Mouse (Mus musculus): Measurements from ENCODE around the gene Atf2. TPM values are rescaled to one million over a fixed set of nuclear protein-coding genes. Genes with fewer than 3 reads are reported as not detected.

Atf2 gene
- polyA plus RNA-seq, 1 experiment = 11.9 TPM

- Histone ChIP-seq H3K4me3 (replicated peaks; ENCODE audit: extremely low read depth, low read depth, low read length) (no peak overlapping the region), H3K4me1 (ENCODE audit: control insufficient read depth, insufficient read depth, low read length) (no peaks in the 10 kb centered on the region; the same call in 1 of the 2 replicates)
- DNase-seq = no peak
- TF ChIP-seq POLR2A (IDR thresholded peaks at IDR 0.05; ENCODE audit: borderline replicate concordance, extremely low read depth, low read depth, low read length) (no peak), CTCF (IDR thresholded peaks at IDR 0.05; ENCODE audit: insufficient read depth, low read length) (no peak)
- 56% methylated on average over 22 of the region's 22 CpGs for WGBS
Observed at GRCm38 (mm10) chr2:73893473-73894270, 1.2 kb upstream of the Atf2 start.

- no peak for DNase-seq
- no peaks in the 10 kb centered on the region; the same call in 1 of the 2 replicates for H3K4me1 ChIP-seq (ENCODE audit: control insufficient read depth, insufficient read depth, low read length)
- WGBS = under 1% methylated on average over 54 of the region's 54 CpGs
- peak overlapping the region; percentile 87 for H3K4me3 ChIP-seq (replicated peaks; ENCODE audit: extremely low read depth, low read depth, low read length)
- TF ChIP-seq POLR2A (IDR thresholded peaks at IDR 0.05; ENCODE audit: borderline replicate concordance, extremely low read depth, low read depth, low read length) = no peak
- no peak for TF ChIP-seq CTCF (IDR thresholded peaks at IDR 0.05; ENCODE audit: insufficient read depth, low read length)
Observed at GRCm38 (mm10) chr2:73891701-73892463, 557 bp downstream of the Atf2 start.

DNA sequence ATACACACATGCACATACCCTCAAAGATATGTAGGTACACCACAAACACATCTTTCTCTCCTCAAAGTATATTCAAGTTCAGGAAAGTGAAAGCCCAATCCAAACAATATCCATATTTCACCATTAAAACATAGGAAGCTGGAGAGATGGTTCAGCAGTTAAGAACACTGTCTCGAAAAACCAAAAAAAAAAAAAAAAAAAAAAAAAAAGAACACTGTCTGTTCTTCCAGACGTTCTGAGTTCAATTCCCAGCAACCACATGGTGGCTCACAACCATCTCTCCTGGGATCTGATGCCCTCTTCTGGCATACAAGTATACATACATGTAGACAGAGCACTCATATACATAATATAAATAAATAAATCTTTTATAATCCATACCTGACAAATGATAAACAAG lies 6.4 kb downstream of the Atf2 start:
- no peak for DNase-seq
- 71% methylated on average over 2 of the region's 2 CpGs for WGBS
- no peak overlapping the region for H3K4me3 ChIP-seq (replicated peaks; ENCODE audit: extremely low read depth, low read depth, low read length)
- no peaks in the 10 kb centered on the region; the same call in 1 of the 2 replicates for H3K4me1 ChIP-seq (ENCODE audit: control insufficient read depth, insufficient read depth, low read length)
- TF ChIP-seq CTCF (IDR thresholded peaks at IDR 0.05; ENCODE audit: insufficient read depth, low read length) (no peak), POLR2A (IDR thresholded peaks at IDR 0.05; ENCODE audit: borderline replicate concordance, extremely low read depth, low read depth, low read length) (no peak)

DNA sequence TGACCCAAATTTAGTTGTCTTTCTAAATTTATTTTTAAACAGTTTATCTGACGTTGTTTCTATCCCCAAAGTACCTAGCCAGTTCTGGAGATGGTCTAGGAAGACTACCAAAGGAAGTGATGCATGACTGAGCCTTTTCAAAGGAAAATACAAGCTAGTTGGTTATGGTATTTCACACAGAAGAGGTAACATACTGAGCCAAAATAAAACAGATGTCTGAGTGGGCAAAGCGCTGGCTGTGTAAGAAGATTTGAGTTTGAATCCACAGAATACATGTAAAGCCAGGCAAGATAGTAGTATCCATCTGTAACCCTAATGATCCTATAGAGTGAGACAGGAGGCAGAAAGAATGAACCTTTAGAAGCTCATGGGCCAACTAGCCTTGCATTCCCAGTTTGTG lies 14.5 kb downstream of the Atf2 start:
- no peak for TF ChIP-seq POLR2A (IDR thresholded peaks at IDR 0.05; ENCODE audit: borderline replicate concordance, extremely low read depth, low read depth, low read length)
- TF ChIP-seq CTCF (IDR thresholded peaks at IDR 0.05; ENCODE audit: insufficient read depth, low read length) = no peak
- H3K4me1 ChIP-seq (ENCODE audit: control insufficient read depth, insufficient read depth, low read length) = no peaks in the 10 kb centered on the region; the same call in 1 of the 2 replicates
- no peak overlapping the region for H3K4me3 ChIP-seq (replicated peaks; ENCODE audit: extremely low read depth, low read depth, low read length)
- DNase-seq = no peak
- WGBS = 85% methylated on average over 2 of the region's 2 CpGs

DNA sequence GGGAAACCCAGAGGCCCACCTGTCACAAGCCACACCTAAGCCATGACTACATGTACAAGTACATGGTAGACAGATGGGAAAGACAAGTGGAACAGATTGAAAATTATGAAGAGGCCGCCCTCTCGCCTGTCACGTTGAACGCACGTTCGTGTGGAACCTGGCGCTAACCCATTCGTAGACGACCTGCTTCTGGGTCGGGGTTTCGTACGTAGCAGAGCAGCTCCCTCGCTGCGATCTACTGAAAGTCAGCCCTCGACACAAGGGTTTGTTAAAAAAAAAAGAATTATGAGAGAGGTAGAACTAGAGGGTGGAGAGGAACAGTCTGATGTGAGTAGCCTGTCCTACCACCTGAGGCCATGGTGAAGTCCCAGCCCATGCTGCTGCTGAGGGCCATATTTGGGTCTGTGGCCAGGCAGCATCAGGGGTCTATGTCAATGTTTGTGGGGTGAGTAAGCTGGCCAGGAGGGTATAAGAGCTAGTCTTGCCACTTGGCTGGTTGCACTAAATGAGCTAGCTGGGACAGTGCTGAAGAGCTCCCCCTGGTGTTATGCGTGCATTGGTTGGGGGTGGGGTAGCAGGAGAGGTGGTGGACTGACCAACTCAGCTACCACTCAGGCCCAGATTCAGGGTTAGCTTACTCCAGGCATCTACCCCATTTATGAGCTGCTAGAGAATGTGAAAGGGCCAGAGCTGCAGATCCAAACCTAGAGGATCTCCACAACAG lies 24.5 kb downstream of the Atf2 start:
- Histone ChIP-seq H3K4me1 (ENCODE audit: control insufficient read depth, insufficient read depth, low read length) (no peaks in the 10 kb centered on the region), H3K4me3 (replicated peaks; ENCODE audit: extremely low read depth, low read depth, low read length) (no peak overlapping the region)
- TF ChIP-seq CTCF (IDR thresholded peaks at IDR 0.05; ENCODE audit: insufficient read depth, low read length) = peak; percentile 71
- no peak for TF ChIP-seq POLR2A (IDR thresholded peaks at IDR 0.05; ENCODE audit: borderline replicate concordance, extremely low read depth, low read depth, low read length)
- 82% methylated on average over 16 of the region's 16 CpGs for WGBS
- DNase-seq = peak; percentile 65

GRCm38 (mm10) chr2:73860046-73860624 lies 32.3 kb downstream of the Atf2 start:
- no peak for TF ChIP-seq CTCF (IDR thresholded peaks at IDR 0.05; ENCODE audit: insufficient read depth, low read length)
- TF ChIP-seq POLR2A (IDR thresholded peaks at IDR 0.05; ENCODE audit: borderline replicate concordance, extremely low read depth, low read depth, low read length) = no peak
- no peak for DNase-seq
- Histone ChIP-seq H3K4me1 (ENCODE audit: control insufficient read depth, insufficient read depth, low read length) (no peaks in the 10 kb centered on the region; the same call in 1 of the 2 replicates), H3K4me3 (replicated peaks; ENCODE audit: extremely low read depth, low read depth, low read length) (no peak overlapping the region)
- 74% methylated on average over 4 of the region's 4 CpGs for WGBS

DNA sequence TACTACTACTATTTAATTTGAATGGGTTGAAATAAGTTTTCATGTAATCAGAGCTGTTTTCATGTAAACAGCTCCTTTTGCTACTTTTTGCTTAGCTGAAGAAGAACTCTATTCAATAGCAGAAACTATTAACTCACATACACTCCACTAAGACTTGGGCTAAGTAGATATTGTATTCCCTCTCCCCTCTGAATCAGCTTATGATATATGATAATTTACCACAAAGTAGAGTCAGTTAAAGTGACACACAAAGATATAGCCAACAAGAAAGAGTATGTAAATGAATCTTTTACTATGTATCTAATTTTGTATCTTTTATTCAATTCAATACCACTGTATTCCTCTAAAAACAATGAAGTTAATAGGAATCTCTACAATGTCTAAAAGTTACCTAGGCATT lies 35.1 kb downstream of the Atf2 start:
- TF ChIP-seq POLR2A (IDR thresholded peaks at IDR 0.05; ENCODE audit: borderline replicate concordance, extremely low read depth, low read depth, low read length) (no peak), CTCF (IDR thresholded peaks at IDR 0.05; ENCODE audit: insufficient read depth, low read length) (no peak)
- Histone ChIP-seq H3K4me3 (replicated peaks; ENCODE audit: extremely low read depth, low read depth, low read length) (no peak overlapping the region), H3K4me1 (ENCODE audit: control insufficient read depth, insufficient read depth, low read length) (no peaks in the 10 kb centered on the region; the same call in 1 of the 2 replicates)
- DNase-seq = no peak

DNA sequence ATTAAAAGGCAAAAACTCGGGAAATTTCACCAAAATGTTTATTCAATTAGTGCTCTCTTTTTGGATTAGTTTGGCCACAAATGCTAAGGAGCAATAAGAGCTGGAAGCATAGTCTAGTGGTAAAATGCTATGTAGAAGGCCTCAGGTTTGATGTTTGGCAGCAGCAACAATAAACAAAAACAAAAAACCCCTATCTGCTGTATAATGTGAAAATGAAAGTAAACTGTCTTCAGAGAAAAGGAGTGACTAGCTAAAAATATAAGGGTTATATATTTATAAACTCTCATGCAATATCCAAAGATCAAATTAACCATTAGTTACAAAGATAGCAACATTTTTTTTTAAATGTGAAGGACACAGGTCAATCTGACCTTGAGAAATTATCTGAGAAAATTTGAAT lies 36.2 kb downstream of the Atf2 start:
- no peak for TF ChIP-seq POLR2A (IDR thresholded peaks at IDR 0.05; ENCODE audit: borderline replicate concordance, extremely low read depth, low read depth, low read length)
- no peaks in the 10 kb centered on the region; the same call in 1 of the 2 replicates for H3K4me1 ChIP-seq (ENCODE audit: control insufficient read depth, insufficient read depth, low read length)
- 75% methylated on average over 1 of the region's 1 CpGs for WGBS
- H3K4me3 ChIP-seq (replicated peaks; ENCODE audit: extremely low read depth, low read depth, low read length) = no peak overlapping the region
- no peak for DNase-seq

GRCm38 (mm10) chr2:73834406-73835015 lies 57.9 kb downstream of the Atf2 start:
- DNase-seq = no peak
- TF ChIP-seq POLR2A (IDR thresholded peaks at IDR 0.05; ENCODE audit: borderline replicate concordance, extremely low read depth, low read depth, low read length) (no peak), CTCF (IDR thresholded peaks at IDR 0.05; ENCODE audit: insufficient read depth, low read length) (no peak)
- H3K4me1 ChIP-seq (ENCODE audit: control insufficient read depth, insufficient read depth, low read length) = no peaks in the 10 kb centered on the region
- no peak overlapping the region for H3K4me3 ChIP-seq (replicated peaks; ENCODE audit: extremely low read depth, low read depth, low read length)
- 67% methylated on average over 2 of the region's 2 CpGs for WGBS

Data from lung, adult 2 months (tissue).